Mouse (Mus musculus) heart, postnatal 0 days (tissue): ENCODE results near the gene Runx2. TPM values are rescaled to one million over a fixed set of nuclear protein-coding genes. Genes with fewer than 3 reads are reported as not detected.

Experiments used
- ATAC-seq: fragments of 200-750 bp; cut with Nextera tagmentation; 2 replicates; pipeline ENCODE4 v1.8.0; 2017; ENCODE audit warnings: low read depth, moderate number of reproducible peaks, moderate library complexity; ENCODE audit not compliant: insufficient read depth
- DNase-seq: peaks from one replicate; pipeline ENCODE4 v3.0.0-alpha.2; 2016; ENCODE audit warnings: low spot score
- H3K27ac ChIP-seq: fragments of 300-500 bp; sonication (generic); 2 replicates; pipeline ENCODE4 v1.5.1; 2014; ENCODE audit warnings: low read depth, mild to moderate bottlenecking
- H3K27me3 ChIP-seq: fragments of 300-500 bp; sonication (generic); 2 replicates; pipeline ENCODE4 v1.6.1; 2014; ENCODE audit warnings: low read length, mixed read lengths; ENCODE audit not compliant: control insufficient read depth, insufficient read depth
- H3K36me3 ChIP-seq: fragments of 300-500 bp; sonication (generic); replicated peaks from 2 replicates; pipeline ENCODE4 v1.6.1; 2014; ENCODE audit warnings: low read length, mixed read lengths; ENCODE audit not compliant: control insufficient read depth, insufficient read depth
- H3K4me1 ChIP-seq: fragments of 300-500 bp; sonication (generic); 2 replicates; pipeline ENCODE4 v1.6.1; 2014; ENCODE audit warnings: antibody characterized with exemption; ENCODE audit not compliant: control insufficient read depth, insufficient read depth
- H3K4me2 ChIP-seq: fragments of 300-500 bp; sonication (generic); 2 replicates; pipeline ENCODE4 v1.6.1; 2014; ENCODE audit warnings: low read depth, mild to moderate bottlenecking, low read length, moderate library complexity
- H3K4me3 ChIP-seq: fragments of 300-500 bp; sonication (generic); 2 replicates; pipeline ENCODE4 v1.5.1; 2014; ENCODE audit warnings: low read depth, low read length
- H3K9ac ChIP-seq: fragments of 300-500 bp; sonication (generic); replicated peaks from 2 replicates; pipeline ENCODE4 v1.6.1; 2014; ENCODE audit warnings: low read depth, low read length, mixed read lengths
- H3K9me3 ChIP-seq: fragments of 300-500 bp; sonication (generic); replicated peaks from 2 replicates; pipeline ENCODE4 v1.6.1; 2016; ENCODE audit warnings: low read length; ENCODE audit not compliant: control insufficient read depth
- CTCF ChIP-seq: IDR thresholded peaks from 2 replicates; pipeline ENCODE4 v1.5.1; 2016; ENCODE audit warnings: antibody characterized with exemption, control low read depth, low read depth
- EP300 ChIP-seq: IDR thresholded peaks from 2 replicates; pipeline ENCODE4 v1.6.1; 2016; ENCODE audit warnings: antibody characterized with exemption, low read depth
- WGBS: fragments of 180-500 bp; shearing (Covaris S2); extraction: QIAGEN DNeasy Blood & Tissue Kit; methylation state at CpG from one replicate; pipeline ENCODE4 v1.1.7; 2014; 5-methylcytosine and 5-hydroxymethylcytosine counted together
- polyA plus RNA-seq: library from polyadenylated mRNA; unstranded; fragments of >200 nt; fragmentation: Nextera tagmentation; extraction: Ambion mirVana; gene quantifications from 2 replicates; pipeline ENCODE4 v1.2.1, GENCODE M21; 2015
- total RNA-seq: library from RNA; depleted of rRNA; stranded (reverse); fragments of >200 nt; gene quantifications from 2 replicates; pipeline ENCODE4 v1.2.3, GENCODE M21; 2014; ENCODE audit warnings: low replicate concordance

The Runx2 gene
- total and polyA plus RNA-seq, 2 experiments from 2014 or later: 0.04 TPM; not detected in 1

- WGBS: 80% methylated on average over 6 of the region's 6 CpGs
- TF ChIP-seq EP300 (no peak), CTCF (no peak)
These were observed 203.8 kb downstream of the Runx2 start for GRCm38 (mm10) chr17:44610828-44611227.

GRCm38 (mm10) chr17:44609897-44610641 lies 204.5 kb downstream of the Runx2 start:
- H3K9ac ChIP-seq: no peak overlapping the region
- 55% methylated on average over 5 of the region's 5 CpGs for WGBS
- no peak overlapping the region for H3K27ac ChIP-seq
- no peak for ATAC-seq
- H3K9me3 ChIP-seq: no peaks in the 10 kb centered on the region
- no peak for DNase-seq
- no peak for TF ChIP-seq EP300
- no peak for TF ChIP-seq CTCF
- no peak overlapping the region for H3K4me2 ChIP-seq
- H3K4me3 ChIP-seq: no peak overlapping the region
- no peaks in the 10 kb centered on the region for H3K4me1 ChIP-seq
- no peaks in the 10 kb centered on the region for H3K36me3 ChIP-seq
- no peaks in the 10 kb centered on the region for H3K27me3 ChIP-seq

More at GRCm38 (mm10) chr17:44610828-44611227, 203.8 kb downstream of the Runx2 start:
- ATAC-seq: no peak
- DNase-seq: no peak
- no peak overlapping the region for H3K9ac ChIP-seq
- H3K4me1 ChIP-seq: no peaks in the 10 kb centered on the region
- H3K27me3 ChIP-seq: no peaks in the 10 kb centered on the region
- H3K27ac ChIP-seq: no peak overlapping the region
- H3K4me2 ChIP-seq: no peak overlapping the region
- no peaks in the 10 kb centered on the region for H3K9me3 ChIP-seq
- no peak overlapping the region for H3K4me3 ChIP-seq
- no peaks in the 10 kb centered on the region for H3K36me3 ChIP-seq

- Histone ChIP-seq H3K9me3 (no peaks in the 10 kb centered on the region), H3K4me1 (no peaks in the 10 kb centered on the region), H3K4me3 (no peak overlapping the region), H3K36me3 (no peaks in the 10 kb centered on the region), H3K27ac (no peak overlapping the region), H3K27me3 (no peaks in the 10 kb centered on the region), H3K9ac (no peak overlapping the region), H3K4me2 (no peak overlapping the region)
- ATAC-seq (no peak), DNase-seq (no peak)
- WGBS: 59% methylated on average over 10 of the region's 10 CpGs
- TF ChIP-seq EP300 (no peak), CTCF (no peak)
These were observed 205.2 kb downstream of the Runx2 start for GRCm38 (mm10) chr17:44609356-44609755.

GRCm38 (mm10) chr17:44608907-44609306 lies 205.7 kb downstream of the Runx2 start:
- Histone ChIP-seq H3K36me3 (no peaks in the 10 kb centered on the region), H3K27ac (no peak overlapping the region), H3K4me3 (no peak overlapping the region), H3K9me3 (no peaks in the 10 kb centered on the region), H3K9ac (no peak overlapping the region), H3K4me2 (no peak overlapping the region), H3K4me1 (no peaks in the 10 kb centered on the region), H3K27me3 (no peaks in the 10 kb centered on the region)
- DNase-seq: no peak
- TF ChIP-seq EP300 (no peak), CTCF (no peak)
- ATAC-seq: no peak
- 32% methylated on average over 4 of the region's 4 CpGs for WGBS

- no peak overlapping the region for H3K4me2 ChIP-seq
- H3K4me3 ChIP-seq: no peak overlapping the region
- no peaks in the 10 kb centered on the region for H3K9me3 ChIP-seq
- TF ChIP-seq CTCF (no peak), EP300 (no peak)
- 83% methylated on average over 8 of the region's 8 CpGs for WGBS
- DNase-seq (no peak), ATAC-seq (no peak)
- H3K27ac ChIP-seq: no peak overlapping the region
- H3K27me3 ChIP-seq: no peaks in the 10 kb centered on the region
- no peak overlapping the region for H3K9ac ChIP-seq
- no peaks in the 10 kb centered on the region for H3K4me1 ChIP-seq
- H3K36me3 ChIP-seq: no peaks in the 10 kb centered on the region
These were observed 207.2 kb downstream of the Runx2 start for GRCm38 (mm10) chr17:44607383-44607782.

- Histone ChIP-seq H3K9me3 (no peaks in the 10 kb centered on the region), H3K27ac (no peak overlapping the region), H3K4me2 (no peak overlapping the region), H3K4me3 (no peak overlapping the region), H3K9ac (no peak overlapping the region), H3K4me1 (no peaks in the 10 kb centered on the region), H3K36me3 (no peaks in the 10 kb centered on the region), H3K27me3 (no peaks in the 10 kb centered on the region)
- ATAC-seq (no peak), DNase-seq (no peak)
- WGBS: 77% methylated on average over 7 of the region's 7 CpGs
- no peak for TF ChIP-seq EP300
- no peak for TF ChIP-seq CTCF
These were observed 208.4 kb downstream of the Runx2 start for GRCm38 (mm10) chr17:44606245-44606644.
